Mouse (Mus musculus) gastrocnemius, adult 18-20 months (tissue): ENCODE data around the gene Stxbp6. TPM values are rescaled to one million over a fixed set of nuclear protein-coding genes. Genes with fewer than 3 reads are reported as not detected.
"Not testable (repeated sequence)": the region's sequence is repeated elsewhere in the genome, so short reads cannot be mapped to it uniquely, and the experiment has no call there.

Experiments
- DNase-seq: peaks from one replicate; pipeline ENCODE4 v3.0.0; 2021; ENCODE audit warnings: low spot score
- long read RNA-seq, 2 experiments: library from polyadenylated mRNA; stranded (forward); transcript quantifications; one replicate each; pipeline ENCODE4 v2.0.0; 2021
- total RNA-seq, 2 experiments: library from RNA; stranded (reverse); gene quantifications; 2 replicates each; pipeline ENCODE4 v1.2.3; 2021

The Stxbp6 gene
- 1 to 10 TPM; 4.7 to 5.0 TPM for total RNA-seq
- long read RNA-seq, experiment 1 = 0 reads
- long read RNA-seq, experiment 2 = 0 reads

GRCm38 (mm10) chr12:45074611-45075342, at the start of gene Stxbp6:
Gene Stxbp6, minus strand, starts transcription at chr12:45074709.
- DNase-seq = peak; percentile 67

GRCm38 (mm10) chr12:45102954-45103353, 28.4 kb upstream of the Stxbp6 start:
- not testable (repeated sequence) for DNase-seq

- no peak for DNase-seq
These were observed 19.2 kb upstream of the Stxbp6 start for GRCm38 (mm10) chr12:45093732-45094131.

GRCm38 (mm10) chr12:45092444-45092843, 17.9 kb upstream of the Stxbp6 start:
- no peak for DNase-seq

- DNase-seq = no peak
These were observed 8.6 kb upstream of the Stxbp6 start for GRCm38 (mm10) chr12:45083145-45083475.

- no peak for DNase-seq
These were observed 8.1 kb upstream of the Stxbp6 start for GRCm38 (mm10) chr12:45082379-45083144.

- no peak for DNase-seq
These were observed 7.1 kb upstream of the Stxbp6 start for GRCm38 (mm10) chr12:45081617-45082016.

- no peak for DNase-seq
These were observed 6.2 kb upstream of the Stxbp6 start for GRCm38 (mm10) chr12:45080753-45081122.

- DNase-seq = no peak
These were observed 5.7 kb upstream of the Stxbp6 start for GRCm38 (mm10) chr12:45080036-45080752.

- DNase-seq = no peak
These were observed 1.1 kb upstream of the Stxbp6 start for GRCm38 (mm10) chr12:45075631-45076030.

GRCm38 (mm10) chr12:45074042-45074601, 387 bp downstream of the Stxbp6 start:
- peak; percentile 65 for DNase-seq

- DNase-seq = no peak
These were observed 1.0 kb downstream of the Stxbp6 start for GRCm38 (mm10) chr12:45073331-45074041.

GRCm38 (mm10) chr12:45072185-45072584, 2.3 kb downstream of the Stxbp6 start:
- peak; percentile 23 for DNase-seq

- no peak for DNase-seq
These were observed 4.3 kb downstream of the Stxbp6 start for GRCm38 (mm10) chr12:45070186-45070585.

GRCm38 (mm10) chr12:45068145-45068754, 6.3 kb downstream of the Stxbp6 start:
- no peak for DNase-seq

- DNase-seq = no peak
These were observed 6.8 kb downstream of the Stxbp6 start for GRCm38 (mm10) chr12:45067686-45068085.

GRCm38 (mm10) chr12:45067047-45067685, 7.3 kb downstream of the Stxbp6 start:
- no peak for DNase-seq

GRCm38 (mm10) chr12:45063606-45064005, 10.9 kb downstream of the Stxbp6 start:
- DNase-seq = peak; percentile 70

- DNase-seq = no peak
These were observed 13.2 kb downstream of the Stxbp6 start for GRCm38 (mm10) chr12:45061336-45061735.

- no peak for DNase-seq
These were observed 13.7 kb downstream of the Stxbp6 start for GRCm38 (mm10) chr12:45060804-45061203.
